Mouse (Mus musculus) retina, postnatal 1 day (tissue): ENCODE data around the gene Mgat2.

Experiments
- DNase-seq: peaks from one replicate; pipeline ENCODE4 v3.0.0-alpha.2; 2012

The Mgat2 gene

GRCm38 (mm10) chr12:69181800-69182199 lies 2.2 kb upstream of the Mgat2 start:
- DNase-seq = no peak

- DNase-seq = peak; percentile 67
These were observed 662 bp downstream of the Mgat2 start for GRCm38 (mm10) chr12:69184342-69185295.

GRCm38 (mm10) chr12:69185371-69185770 lies 1.4 kb downstream of the Mgat2 start:
- no peak for DNase-seq

- no peak for DNase-seq
These were observed 3.0 kb downstream of the Mgat2 start for GRCm38 (mm10) chr12:69186811-69187471.

- no peak for DNase-seq
These were observed 6.1 kb downstream of the Mgat2 start for GRCm38 (mm10) chr12:69190074-69190473.

GRCm38 (mm10) chr12:69190522-69190921 lies 6.6 kb downstream of the Mgat2 start:
- DNase-seq = no peak

- no peak for DNase-seq
These were observed 7.4 kb downstream of the Mgat2 start for GRCm38 (mm10) chr12:69191396-69191795.

- DNase-seq = no peak
These were observed 8.7 kb downstream of the Mgat2 start for GRCm38 (mm10) chr12:69192637-69193036.

GRCm38 (mm10) chr12:69196444-69197377 lies 12.8 kb downstream of the Mgat2 start, which contains the start of gene Gm49383:
Gm49383 (minus strand) TSS chr12:69197104.
- DNase-seq = peak; percentile 93

GRCm38 (mm10) chr12:69197378-69198163 lies 13.6 kb downstream of the Mgat2 start:
- DNase-seq = peak; percentile 67

- DNase-seq = peak; percentile 84
These were observed 14.2 kb downstream of the Mgat2 start, which contains the start of gene Dnaaf2 for GRCm38 (mm10) chr12:69198164-69198535. Dnaaf2 (minus strand) TSS chr12:69198429.

GRCm38 (mm10) chr12:69198985-69199384 lies 15.0 kb downstream of the Mgat2 start:
- no peak for DNase-seq

- peak; percentile 43 for DNase-seq
These were observed 20.3 kb downstream of the Mgat2 start, which contains the start of gene Gm49384 for GRCm38 (mm10) chr12:69204052-69204833. Gm49384 (minus strand) TSS chr12:69204267.

- DNase-seq = no peak
These were observed 23.4 kb downstream of the Mgat2 start for GRCm38 (mm10) chr12:69207396-69207795.

GRCm38 (mm10) chr12:69207926-69208325 lies 24.0 kb downstream of the Mgat2 start:
- DNase-seq = no peak

- no peak for DNase-seq
These were observed 24.6 kb downstream of the Mgat2 start for GRCm38 (mm10) chr12:69208520-69208919.

GRCm38 (mm10) chr12:69210056-69210979 lies 26.4 kb downstream of the Mgat2 start:
- no peak for DNase-seq

- peak; percentile 32 for DNase-seq
These were observed 27.1 kb downstream of the Mgat2 start for GRCm38 (mm10) chr12:69211057-69211456.

GRCm38 (mm10) chr12:69213186-69213777 lies 29.3 kb downstream of the Mgat2 start:
- DNase-seq = no peak
